Mouse (Mus musculus): ENCODE results near the gene Trim45.

Trim45 gene

DNA sequence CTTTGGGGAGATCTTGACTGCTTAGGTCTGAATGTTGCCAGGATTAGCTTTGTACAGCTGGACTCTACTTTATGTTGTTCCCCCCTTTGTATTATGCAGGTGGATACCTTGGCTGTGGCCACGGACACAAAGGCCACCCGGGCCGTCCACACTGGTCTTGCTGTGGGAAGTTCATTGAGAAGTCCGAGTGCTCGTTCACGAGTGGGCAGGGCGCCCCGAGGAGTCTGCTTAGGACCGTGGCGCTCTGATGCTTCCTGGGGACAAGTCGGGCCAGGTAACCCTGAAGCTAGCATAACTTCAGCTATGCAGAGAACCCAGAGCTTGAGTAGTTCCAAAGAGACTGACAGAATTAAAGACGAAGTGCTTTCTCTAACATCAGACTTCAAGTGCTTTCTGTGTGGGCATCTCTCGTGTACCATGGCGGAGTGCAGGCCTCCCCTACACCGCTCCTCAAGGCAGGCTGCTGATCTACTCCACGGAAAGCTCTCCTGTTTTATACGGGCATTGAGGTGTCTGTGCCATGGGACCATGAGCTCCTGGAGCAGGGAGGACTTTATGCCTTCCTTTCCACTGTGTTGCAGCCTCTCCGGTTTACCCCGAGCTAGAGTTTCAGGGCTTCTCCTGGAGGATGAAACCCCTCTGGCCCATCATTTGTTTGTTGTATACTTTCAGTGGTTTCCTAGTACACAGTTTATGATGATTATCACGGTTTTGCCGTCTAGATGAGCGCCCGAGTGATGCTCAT lies 9.5 kb downstream of the Trim45 start:
- DNase-seq (ENCODE audit: low spot score): no peak

DNA sequence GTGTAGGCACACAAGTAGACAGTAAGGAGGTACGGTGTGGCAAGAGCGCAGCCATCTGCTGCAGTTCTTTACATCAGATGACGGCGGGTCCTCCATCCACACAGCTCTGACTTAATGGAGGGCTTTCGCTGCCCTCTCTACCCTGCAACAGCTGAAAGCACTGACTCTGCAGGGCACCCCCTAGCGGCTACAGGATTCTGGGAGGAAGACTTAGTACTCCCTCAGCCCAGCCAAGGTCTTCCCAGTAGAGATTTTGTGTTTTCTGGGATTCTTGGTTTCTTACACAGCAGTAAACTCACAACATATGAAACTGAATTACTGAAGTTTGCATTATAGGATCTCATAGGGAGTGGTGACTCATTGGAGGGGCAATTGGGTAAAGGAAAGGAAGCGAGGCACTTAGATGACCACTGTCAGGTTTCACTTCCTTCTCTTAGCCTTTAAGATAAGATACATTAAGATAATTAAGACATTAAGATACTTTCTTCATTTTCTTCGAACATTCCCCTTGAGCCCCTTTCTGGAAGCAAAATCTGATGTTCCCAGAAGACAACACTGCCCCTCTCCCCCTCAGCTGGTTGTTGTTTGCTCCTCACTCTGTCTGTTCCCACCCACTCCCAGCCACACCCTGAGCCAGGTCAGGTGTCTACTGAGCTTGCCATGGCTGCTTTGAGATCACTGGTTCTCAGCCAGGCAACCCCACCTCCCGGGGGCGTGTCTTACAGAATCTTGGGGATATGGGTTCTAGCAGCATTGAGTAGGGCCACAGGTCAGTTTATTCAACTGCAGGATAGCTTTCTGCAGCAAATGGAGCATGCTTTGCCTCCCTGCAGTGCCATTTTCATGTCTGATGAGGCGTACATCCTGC lies 10.3 kb downstream of the Trim45 start:
- no peak for DNase-seq (ENCODE audit: low spot score)

DNA sequence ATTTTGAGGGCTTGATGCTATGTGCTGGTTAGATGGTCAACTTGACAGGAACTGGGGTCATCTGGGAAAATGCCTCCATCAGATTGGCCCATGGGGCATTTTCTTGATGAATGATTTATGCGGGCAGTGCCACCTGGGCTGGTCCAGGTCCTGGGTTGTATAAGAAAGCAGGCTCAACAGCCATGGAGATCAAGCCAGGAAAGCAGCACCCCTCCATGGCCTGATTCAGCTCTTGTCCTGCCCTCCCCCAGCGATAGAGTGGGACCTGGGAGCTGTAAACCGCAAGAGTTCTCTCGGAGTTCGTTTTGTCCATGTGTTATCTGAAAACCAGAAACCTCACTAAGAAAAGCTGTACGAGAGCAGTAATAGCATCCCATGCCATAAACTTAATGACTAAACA lies 13.5 kb downstream of the Trim45 start:
- no peak for DNase-seq (ENCODE audit: low spot score)

DNA sequence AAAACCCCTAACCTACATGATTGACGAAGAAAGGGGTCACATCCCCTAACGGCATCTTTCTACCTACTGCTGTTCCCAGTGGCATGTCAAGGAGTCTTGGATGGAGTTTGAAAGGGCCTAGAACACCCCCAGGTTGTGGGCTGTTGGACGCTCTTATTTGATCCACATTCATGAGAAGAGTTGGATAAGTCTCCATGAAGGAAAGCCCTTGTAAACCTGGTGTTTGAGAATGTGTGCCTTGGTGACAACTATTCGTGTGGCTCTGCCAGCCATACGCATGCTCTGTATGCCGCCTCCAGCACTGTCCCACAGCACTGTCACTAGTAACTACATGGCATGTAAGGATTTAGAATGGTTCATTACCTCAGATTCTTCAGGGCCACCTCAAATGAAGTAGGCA lies 14.2 kb downstream of the Trim45 start:
- no peak for DNase-seq (ENCODE audit: low spot score)

DNA sequence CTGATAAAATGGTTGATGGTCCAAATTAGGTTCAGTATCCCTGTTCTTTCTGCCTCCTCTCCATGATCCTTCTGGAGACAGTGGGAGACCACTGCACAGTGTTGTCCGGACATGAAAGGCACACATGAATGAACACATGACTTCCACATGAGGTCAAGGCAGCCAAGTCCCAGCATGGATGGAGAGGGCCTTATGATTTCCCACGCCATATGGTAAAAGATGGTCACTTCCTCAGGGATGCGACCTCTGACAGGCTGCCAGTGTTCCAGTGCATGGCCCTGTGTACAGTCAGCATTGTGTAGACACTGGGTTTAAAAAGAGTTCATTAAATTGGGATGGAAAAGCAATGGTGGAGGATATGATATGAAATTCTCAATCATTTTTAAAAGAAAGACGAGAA lies 16.2 kb downstream of the Trim45 start:
- DNase-seq (ENCODE audit: low spot score): no peak

DNA sequence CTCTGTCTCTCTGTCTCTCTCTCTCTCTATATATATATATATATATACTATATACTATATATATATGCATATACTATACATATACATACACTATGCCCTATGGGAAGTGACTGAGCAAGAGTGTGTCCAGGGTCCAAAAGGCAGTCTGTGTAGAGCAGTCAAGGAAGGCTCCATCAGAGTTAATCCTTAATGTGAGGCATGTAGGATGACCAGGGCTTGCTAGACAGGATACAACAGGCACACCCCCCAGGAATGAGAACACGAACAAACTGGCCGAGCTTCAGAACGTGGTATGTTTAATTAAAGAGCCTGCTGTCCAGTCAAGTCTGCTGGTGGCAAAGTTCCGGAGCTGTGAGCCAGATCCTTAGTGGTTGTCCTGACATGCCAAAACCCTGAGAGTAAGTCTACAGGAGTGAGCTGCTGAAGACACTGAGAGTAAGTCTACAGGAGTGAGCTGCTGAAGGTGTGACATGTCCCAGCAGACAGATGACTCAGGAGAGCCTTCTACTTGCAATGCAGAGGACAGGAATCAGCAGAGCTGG lies 18.6 kb downstream of the Trim45 start:
- no peak for DNase-seq (ENCODE audit: low spot score)

DNA sequence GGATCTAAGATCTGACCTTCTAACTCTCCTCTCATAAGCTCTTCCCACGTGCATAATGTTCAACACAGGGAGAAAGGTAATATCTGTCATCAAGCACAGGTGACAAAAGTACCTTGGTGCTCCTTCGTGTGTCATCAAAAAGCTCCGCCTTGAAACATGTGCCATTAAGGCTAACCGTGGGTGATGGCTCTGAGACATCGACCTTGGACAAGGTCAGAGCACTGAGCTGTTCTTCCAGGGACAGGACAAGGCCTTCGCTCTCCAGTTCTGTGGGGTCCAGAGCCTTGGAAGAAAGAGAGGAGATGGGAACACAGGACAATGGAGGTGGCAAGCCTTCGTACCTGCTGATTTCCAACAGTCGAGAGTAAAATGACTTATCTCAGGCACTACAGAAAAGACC lies 25.3 kb downstream of the Trim45 start:
- DNase-seq (ENCODE audit: low spot score): no peak

DNA sequence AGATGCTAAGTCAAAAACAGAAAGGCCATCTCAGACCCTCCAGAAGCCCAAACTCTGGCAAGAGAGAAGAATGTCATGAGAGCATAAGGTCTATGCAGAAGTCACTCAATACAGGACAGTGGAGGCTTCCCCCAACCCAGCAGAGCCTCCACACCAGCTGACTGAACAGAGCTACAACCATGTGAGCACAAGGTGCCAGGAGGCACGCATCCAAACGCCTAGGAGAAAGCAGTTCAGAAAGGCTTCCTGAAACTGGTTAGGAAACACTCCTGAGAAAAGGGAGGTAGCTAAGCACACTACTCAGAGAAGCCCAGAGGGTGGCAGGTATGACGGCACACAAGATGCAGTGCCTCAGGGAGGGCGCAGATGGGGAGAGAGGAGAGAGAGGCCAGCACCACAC lies 29.5 kb downstream of the Trim45 start:
- DNase-seq (ENCODE audit: low spot score): no peak

DNA sequence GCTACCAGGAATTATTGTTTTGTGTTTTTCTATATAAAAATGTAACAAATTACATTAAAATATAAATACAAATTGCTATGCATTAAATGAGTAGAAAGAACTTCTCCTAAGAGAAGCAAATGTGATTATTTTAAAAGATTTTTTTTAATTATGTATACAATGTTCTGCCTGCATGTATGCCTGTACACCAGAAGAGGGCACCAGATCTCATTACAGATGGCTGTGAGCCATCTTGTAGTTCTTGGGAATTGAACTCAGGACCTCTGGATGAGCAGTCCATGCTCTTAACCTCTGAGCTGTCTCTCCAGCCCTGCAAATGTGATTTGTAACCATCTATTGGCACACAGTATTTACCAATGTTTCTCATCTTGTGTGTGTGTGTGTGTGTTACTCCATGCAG lies 32.6 kb downstream of the Trim45 start:
- no peak for DNase-seq (ENCODE audit: low spot score)

DNA sequence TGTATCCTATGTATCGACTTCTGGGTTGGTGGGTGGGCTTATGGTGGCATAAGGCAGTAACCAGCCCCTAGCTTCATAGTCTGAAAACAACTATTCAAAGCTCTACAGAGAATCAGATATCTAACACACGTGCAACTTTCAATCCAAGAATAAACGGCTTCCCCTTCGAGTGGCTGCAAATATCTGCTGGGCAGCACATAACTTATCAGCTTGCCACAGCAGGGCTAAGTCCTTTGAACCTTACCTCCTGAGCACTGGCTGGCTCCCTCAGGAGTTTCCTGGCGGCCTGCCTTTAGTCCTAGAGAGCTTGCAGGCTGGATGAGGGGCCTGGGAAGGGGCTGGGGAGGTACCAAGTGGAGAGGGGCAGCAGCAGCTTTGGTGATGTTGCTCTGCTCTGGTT lies 39.0 kb downstream of the Trim45 start:
- DNase-seq (ENCODE audit: low spot score): no peak

DNA sequence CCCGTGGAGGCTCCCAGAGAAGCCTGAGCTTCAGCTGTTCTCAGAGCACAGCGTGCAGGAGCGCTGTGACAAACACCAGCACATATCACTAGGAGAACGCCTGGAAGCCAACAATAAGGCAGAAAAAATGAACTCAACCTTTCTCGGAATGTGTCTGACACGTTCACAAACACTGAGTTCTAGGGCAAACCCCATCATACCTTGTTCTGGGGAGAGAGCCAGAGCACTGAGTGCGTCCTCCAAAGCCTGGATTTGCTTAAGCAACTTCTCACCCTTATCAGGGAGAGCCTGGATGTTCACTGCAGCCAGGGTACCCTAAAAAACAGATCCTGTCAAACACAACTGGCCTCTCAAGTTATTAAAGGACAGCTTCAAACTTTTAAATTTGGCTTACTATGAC lies 39.5 kb downstream of the Trim45 start:
- no peak for DNase-seq (ENCODE audit: low spot score)

DNA sequence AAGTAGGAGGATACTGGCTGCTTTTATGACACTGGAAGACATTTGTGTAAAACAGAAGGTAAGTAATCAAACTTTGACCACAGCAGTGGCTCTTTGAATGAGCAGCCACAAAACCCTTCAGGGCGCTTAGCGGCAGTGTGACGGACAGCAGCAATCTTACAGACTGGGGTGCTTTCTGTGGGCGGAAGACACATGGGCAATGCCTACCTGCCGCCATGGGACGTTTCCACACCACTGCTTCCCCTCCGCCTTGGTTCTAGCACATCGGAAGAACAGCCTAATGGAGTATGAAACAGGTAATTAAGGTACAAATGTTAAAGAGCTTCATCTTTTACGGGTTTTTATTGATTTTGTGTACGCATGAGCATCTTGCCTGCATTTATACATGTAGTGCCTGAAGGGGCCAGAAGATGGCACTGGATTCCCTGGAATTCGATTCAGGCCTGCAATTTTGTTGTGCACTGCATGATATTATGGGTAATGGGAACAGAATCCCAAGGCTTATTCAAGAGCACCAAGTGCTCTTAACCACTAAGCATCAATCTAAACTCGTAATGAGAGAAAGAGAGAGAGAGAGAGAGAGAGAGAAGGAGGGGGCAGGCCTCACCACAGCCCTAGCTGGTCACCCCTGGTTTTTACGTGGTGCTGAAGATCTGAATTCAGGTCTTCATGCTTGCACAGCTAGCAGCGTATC lies 42.0 kb downstream of the Trim45 start:
- peak; percentile 59 for DNase-seq (ENCODE audit: low spot score)

DNA sequence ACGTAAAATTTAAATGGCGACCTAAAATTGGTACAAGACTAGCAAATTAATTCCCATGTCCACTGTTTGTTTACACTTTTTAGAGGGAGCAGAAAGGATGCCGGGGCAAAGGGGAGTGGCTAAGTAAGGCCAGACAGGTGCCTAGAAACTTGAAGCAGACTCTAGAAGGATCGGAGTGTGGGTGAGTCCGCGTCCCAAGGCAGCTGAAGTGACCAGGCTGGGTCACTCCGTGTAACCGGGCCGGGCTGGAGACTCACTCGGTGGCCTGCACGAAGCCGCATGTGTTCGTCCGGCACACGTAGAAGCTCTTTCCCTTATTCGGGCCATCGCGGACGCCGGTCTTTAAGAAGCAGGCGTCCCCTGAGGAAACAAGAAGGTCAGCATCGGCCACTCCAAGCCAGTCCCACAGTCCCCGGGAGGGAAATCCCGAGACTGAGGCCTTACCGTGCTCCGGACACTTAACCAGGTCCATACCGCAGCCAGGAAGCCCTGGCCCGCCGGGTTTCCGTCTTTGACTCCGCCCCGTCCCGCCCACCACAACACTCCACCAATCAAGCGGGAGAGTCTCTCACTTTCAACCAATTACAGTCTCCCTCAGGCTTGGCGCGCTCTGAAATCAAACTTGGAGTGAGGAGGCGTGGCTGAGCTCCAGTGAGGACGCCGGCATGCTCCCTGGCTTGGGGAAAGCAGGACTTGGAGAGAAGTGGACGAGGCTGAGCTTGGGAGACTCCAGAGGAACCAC lies 47.3 kb downstream of the Trim45 start, which contains the start of gene Ttf2:
Gene Ttf2, minus strand, starts transcription at position 488 of the 742 bp plus-strand sequence.
- DNase-seq (ENCODE audit: low spot score): peak; percentile 97

DNA sequence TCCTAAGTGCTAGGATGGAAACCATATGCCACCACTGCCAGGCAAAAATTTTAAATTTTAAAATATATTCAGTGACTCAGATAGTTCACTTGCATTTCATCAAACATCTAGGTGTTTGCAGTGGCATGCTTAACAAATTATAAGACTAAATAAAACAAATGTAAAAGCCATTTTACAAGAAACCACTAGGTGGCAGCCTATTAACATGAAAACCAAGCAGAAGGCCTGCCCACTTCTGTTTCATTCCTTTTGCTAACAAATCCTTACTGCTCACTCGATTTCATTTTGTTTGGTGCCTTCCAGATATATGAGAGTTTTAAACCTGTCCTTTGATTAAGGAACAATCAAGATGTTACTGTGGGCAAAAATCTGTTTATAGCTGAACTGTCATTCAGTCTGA lies 51.9 kb downstream of the Trim45 start:
- DNase-seq (ENCODE audit: low spot score): no peak

DNA sequence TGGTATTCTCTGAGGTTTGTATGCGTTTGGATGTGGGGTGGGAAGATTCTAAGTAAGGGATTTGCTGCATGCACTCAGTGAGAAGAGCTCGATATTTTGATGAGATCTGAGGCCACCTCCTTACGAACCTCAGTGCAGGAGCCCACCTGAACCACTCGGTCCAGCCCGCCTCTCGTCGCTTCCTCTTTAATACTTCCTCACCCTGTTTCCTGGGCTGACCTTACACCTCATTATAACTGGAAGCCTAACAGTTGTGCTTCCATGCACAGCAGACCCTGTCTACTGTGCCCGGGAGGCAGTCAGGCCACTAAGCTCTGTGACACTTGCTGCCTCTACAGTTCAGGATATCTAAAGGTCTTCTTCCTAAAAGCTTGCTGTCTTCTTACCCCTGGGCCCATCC lies 57.3 kb downstream of the Trim45 start:
- DNase-seq (ENCODE audit: low spot score): no peak

Data from testis, postnatal 10 days (tissue).